In the genomic region with DNA sequence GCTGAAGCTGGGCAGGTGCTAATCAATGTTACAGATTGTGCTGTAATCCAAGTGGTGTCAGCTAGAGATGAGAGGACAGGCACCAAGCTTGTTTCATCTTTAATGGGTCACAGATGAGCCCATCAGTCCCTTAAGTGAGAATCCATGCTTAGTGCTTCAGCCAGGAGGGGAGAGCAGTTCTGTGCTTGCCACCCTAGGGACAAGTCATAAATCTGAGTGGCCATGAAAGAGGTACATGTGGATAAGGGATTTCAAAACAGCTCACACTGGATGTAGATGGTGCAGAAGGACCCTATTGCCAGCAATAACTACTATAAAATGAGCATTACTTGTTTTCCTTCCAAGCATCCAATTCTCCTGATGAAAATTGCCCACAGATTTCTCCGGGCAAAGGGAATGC, we compare ENCODE assay signal across 34 mouse cellular contexts.
"Had no signal": no experiment of that assay in that cellular context is flagged by ENCODE, and none has a peak within 500 bp of the region (broad histone marks: within the 10 kb centered on the region; RNA-seq: fewer than 3 reads in every experiment).

No protein-coding gene starts in this region.

- H3K36me3 ChIP-seq: heart, embryonic 12.5 days; heart, embryonic 13.5 days; heart, embryonic 15.5 days; hindbrain, embryonic 10.5 days; hindbrain, embryonic 12.5 days; hindbrain, embryonic 13.5 days; hindbrain, embryonic 15.5 days; intestine, embryonic 15.5 days; kidney, embryonic 15.5 days had no signal

- H3K4me2 ChIP-seq: heart, embryonic 11.5 days; heart, embryonic 12.5 days; heart, embryonic 13.5 days; heart, embryonic 15.5 days; hindbrain, embryonic 12.5 days; hindbrain, embryonic 13.5 days; hindbrain, embryonic 14.5 days; hindbrain, embryonic 15.5 days; intestine, embryonic 15.5 days; kidney, embryonic 15.5 days had no signal

- H3K4me3 ChIP-seq: heart, embryonic 12.5 days; heart, embryonic 13.5 days; heart, embryonic 15.5 days; hindbrain, embryonic 10.5 days; hindbrain, embryonic 12.5 days; hindbrain, embryonic 13.5 days; hindbrain, embryonic 15.5 days; intestine, embryonic 15.5 days; kidney, embryonic 15.5 days; layer of hippocampus, adult 2 months had no signal

- DNase-seq: heart, postnatal 10 days; heart, postnatal 14 days; heart, postnatal 36 days; heart, postnatal 4 days; kidney, adult 11 months; kidney, adult 18-20 months; kidney, adult 2 months; kidney, adult 8-10 months; kidney, adult 9 months; kidney, postnatal 10 days; kidney, postnatal 14 days; kidney, postnatal 25 days; kidney, postnatal 36 days; kidney, postnatal 4 days; layer of hippocampus, adult 9-11 months; layer of hippocampus, postnatal 36 days had no signal

- H3K27me3 ChIP-seq: heart, embryonic 12.5 days; heart, embryonic 13.5 days; heart, embryonic 15.5 days; hindbrain, embryonic 12.5 days; hindbrain, embryonic 13.5 days; hindbrain, embryonic 15.5 days; intestine, embryonic 15.5 days; kidney, embryonic 15.5 days had no signal

- H3K27ac ChIP-seq: heart, embryonic 13.5 days; heart, embryonic 15.5 days; hindbrain, embryonic 10.5 days; hindbrain, embryonic 12.5 days; hindbrain, embryonic 13.5 days; hindbrain, embryonic 14.5 days; hindbrain, embryonic 15.5 days; hindbrain, postnatal 0 days; intestine, embryonic 15.5 days; kidney, embryonic 15.5 days; kidney, postnatal 0 days; layer of hippocampus, adult 2 months had no signal

- H3K9me3 ChIP-seq: heart, embryonic 12.5 days; heart, embryonic 13.5 days; heart, embryonic 15.5 days; hindbrain, embryonic 10.5 days; hindbrain, embryonic 12.5 days; hindbrain, embryonic 13.5 days; hindbrain, embryonic 15.5 days; intestine, embryonic 15.5 days; kidney, embryonic 15.5 days had no signal

- H3K9ac ChIP-seq: heart, embryonic 12.5 days; heart, embryonic 13.5 days; heart, embryonic 15.5 days; hindbrain, embryonic 12.5 days; hindbrain, embryonic 13.5 days; hindbrain, embryonic 14.5 days; hindbrain, embryonic 15.5 days; intestine, embryonic 15.5 days; kidney, embryonic 15.5 days had no signal

- ATAC-seq: hindbrain, embryonic 16.5 days; hindbrain, postnatal 0 days; inflammation-experienced regulatory T-cells, adult 6 months; intestine, embryonic 15.5 days; intestine, embryonic 16.5 days; intestine, postnatal 0 days had no signal
